Mouse (Mus musculus) CD4-positive helper T cell, adult 2 months (primary cell): ENCODE data around the gene Fah.

Source experiments
- DNase-seq: peaks from one replicate; pipeline ENCODE4 v3.0.0-alpha.2; 2012; ENCODE audit warnings: low read depth, missing footprints, low spot score

The Fah gene

DNA sequence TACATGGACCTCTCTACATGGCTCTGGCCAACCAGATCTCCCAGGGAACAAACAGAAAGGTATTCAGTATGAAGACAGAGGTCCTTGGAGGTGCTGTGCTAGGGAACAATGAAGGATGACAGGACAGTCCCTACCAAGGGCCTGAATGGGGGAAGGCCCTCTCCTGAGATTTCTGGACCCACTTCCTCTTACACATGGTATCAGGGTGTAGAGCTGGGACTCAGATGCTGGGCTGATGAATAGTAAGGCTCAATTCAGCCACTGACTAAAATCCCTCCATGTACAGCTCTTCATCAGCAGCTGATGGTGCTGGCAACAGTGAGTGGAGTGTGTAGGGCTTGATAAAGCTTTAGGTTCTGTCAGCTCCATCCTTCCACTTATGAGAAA, 11.6 kb downstream of the Fah start:
- no peak for DNase-seq

DNA sequence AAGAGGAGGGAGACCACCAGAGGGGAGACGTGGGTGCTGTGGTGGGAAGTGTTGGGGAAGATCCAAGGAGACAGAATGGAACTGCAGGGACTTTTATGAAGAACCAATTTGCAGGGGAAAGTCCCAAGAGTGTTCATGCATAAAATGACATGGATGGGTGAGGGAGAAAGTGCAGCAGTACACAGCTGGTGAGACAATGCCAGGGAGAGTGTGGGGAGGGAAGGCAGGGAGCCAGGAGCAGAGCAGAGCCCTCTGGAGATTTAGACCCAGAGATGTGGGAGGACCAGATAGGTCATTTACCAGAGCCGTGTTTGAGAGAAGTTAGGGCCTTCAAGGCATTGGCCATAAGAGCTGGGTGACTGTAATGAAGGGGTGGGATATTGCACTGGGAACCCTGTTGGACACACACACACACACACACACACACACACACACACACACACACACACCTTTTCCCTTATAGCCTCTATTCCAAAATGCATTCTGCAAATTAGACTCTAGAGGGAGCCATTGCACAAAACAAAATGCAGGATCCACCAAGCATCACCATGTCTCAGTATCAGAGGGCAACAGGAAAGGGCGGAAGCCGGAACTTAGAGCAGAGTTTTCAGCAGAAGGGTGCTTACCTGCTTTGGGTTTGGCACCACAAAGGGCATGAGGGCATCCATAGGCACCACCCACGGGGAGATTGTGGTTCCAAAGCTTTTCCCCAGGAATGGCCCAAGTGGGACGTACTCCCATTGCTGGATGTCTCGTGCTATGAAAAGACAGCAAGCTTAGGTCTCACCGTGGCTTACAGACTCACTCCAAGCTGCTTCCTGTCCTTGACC, 12.2 kb downstream of the Fah start:
- peak; percentile 82 for DNase-seq

DNA sequence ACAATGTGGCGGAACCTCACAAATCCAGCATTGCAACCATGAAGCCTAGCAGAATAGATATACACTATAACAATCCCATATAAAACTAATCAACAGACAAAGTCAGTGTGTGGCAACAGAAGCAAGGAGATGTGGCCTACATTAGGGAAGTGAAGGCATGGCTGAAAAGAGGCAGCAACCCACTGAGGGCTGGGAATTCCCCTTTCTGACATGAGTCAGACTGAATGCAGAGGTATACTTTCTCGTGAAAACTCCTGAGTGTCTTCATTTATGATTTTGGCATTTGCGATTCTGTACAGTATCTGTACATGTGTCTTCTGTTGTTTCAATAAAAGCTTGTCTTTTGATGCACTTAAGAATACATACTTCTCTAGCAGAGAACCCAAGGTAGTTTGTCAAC, 15.2 kb downstream of the Fah start:
- DNase-seq, result no peak

DNA sequence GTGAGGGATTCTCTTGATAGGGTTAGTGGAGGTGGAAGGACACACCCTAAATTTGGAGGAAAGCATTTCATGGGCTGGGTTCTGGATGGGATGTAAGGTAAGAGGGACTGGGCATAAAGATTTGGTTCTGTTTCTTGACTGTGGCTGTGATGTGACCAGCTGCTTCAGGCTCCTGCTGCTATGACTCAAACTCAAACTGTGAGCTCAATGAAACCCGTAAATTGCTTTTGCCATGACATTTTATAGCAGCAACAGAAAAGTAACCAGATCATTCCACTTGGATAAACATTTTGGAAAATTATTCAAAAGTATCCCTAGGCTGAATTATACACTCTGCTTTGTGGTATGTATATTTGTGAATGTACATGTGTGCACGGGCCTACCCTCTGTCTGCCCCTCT, 15.9 kb downstream of the Fah start:
- no peak for DNase-seq

DNA sequence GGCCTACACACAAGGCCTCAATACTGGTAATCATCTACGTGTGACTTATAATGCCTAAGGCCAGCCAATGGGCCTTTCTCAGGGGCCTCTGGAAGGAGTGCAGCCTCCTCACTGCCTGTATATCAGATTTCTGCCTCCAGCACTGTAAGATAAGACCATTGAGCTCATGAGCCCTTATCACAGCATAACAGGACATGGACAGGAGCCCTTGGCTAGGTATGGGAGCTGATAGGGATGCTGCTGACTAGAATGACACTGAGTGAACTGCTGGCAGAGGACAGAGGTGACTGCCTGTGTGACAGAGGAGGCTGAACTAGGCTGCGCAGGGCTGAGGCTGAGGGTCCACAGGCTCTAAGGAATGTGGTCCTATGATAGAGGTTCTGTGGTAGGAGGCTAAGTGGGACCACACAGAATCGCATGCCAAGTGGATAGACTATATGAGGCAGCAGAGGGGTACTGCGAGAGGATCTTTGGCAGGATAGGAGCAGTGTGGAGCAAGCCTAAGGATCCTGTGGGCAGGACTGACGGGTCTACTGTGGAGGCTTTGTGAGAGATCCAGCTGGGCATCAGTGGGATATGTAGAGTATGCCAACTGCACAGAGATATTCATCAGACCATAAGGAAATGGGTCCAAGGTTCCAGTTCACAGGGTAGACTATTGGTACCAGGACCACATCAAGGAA, 19.3 kb downstream of the Fah start:
- no peak for DNase-seq

DNA sequence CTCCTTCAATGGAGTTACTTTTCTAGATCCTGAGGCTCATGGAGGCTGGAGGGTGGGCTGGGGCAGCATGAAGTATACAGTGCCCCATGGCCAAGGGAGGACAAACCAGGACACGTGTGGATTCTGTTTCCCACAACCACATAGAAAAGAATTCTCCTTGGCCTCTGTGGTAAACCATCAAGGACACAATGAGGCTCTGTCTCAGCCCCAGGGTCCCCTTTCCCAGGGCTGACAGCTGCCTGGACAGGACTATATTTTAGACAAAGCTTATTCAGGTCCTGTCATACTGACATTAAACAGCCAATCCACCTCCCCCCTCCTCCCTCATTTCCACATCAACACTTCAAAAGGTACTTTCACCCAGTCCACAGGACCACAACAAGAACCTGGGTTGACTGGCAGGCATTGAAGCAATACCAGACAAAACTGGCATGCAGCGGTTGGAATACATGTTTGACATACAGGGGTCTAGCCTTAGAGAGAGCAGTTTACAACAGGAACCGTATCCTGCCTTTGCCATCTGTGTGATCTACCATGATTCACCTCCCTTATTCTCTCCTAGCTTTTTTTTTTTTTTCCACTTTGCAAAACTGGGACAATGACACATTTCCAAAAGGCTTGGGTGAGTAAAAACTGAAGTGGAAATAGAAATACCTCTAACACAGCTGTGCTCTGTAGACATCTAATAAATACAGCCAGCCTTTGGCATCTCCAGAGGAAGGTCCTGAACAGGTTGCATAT, 20.0 kb downstream of the Fah start:
- DNase-seq, result no peak

DNA sequence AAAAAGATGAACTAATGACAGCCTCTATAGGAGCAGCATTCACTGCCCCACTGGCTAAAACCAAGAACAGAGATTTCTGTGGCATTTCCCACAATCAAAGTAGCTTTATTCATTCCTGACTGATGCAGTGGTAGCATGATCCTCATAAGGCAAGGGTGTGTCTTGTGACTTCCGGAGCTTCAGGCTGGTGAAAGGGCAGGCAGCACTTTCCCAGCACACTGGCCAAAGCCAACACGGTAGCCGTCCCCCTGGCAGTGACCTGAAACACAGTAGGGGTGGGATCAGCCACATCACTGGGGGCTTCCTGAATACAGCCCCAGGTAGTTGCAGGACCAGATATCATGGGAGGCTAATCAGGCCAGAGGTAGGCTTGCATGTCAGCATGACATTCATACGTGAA, 21.4 kb downstream of the Fah start:
- no peak for DNase-seq

DNA sequence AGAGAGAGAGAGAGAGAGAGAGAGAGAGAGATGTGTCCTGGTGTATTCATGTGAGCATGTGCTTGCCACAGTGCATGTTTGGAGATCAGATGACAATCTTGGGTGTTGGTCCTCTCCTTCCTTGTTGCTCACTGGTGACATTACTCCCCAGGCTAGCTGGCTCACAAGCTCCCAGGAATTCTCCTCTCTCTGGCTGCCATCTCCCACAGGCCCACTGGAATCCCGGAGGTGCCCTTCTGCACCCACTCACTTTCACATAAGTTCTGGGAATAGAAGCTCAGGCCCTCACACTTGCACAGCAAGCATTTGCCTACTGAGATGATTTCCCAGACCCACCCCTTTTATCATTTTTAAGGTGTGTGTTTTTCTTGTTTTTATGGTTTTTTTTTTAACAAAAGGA, 26.8 kb downstream of the Fah start:
- no peak for DNase-seq

DNA sequence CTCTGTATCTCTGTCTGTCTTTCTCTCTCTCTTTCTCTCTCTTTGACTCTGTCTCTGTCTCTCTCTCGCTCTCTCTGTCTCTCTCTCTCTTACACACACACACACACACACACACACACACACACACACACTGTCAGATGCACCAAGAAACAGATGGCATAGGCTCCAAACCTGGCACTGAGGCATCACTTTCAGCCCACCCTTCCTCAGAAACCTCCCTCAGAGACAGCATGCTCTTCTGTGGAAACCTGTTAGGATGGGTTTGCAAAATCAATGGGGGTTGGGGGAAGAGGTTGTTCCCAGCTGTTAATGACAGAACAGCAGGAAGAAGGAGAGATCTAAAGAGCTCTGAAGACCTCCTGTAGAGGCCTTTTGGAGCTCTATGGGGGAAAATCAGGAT, 27.7 kb downstream of the Fah start:
- no peak for DNase-seq

DNA sequence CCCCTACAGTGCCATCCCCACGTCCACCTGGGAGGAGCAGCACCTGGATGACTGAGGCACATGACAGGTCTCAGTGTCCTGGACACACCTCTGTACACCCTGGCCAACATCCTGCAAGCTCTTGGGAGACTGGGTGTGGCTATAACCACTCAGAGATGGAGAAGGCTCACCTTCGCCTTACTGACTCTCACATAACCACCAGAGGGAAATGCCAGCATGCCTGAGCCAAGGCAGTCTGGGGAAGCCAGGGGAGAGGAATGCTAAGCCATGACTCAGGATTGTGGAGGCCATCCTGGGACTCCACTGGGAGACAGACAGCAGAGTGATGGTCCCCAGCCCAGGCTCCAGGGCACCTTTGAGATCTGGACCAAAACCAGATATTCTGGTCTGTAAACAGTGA, 29.5 kb downstream of the Fah start:
- DNase-seq, result no peak

DNA sequence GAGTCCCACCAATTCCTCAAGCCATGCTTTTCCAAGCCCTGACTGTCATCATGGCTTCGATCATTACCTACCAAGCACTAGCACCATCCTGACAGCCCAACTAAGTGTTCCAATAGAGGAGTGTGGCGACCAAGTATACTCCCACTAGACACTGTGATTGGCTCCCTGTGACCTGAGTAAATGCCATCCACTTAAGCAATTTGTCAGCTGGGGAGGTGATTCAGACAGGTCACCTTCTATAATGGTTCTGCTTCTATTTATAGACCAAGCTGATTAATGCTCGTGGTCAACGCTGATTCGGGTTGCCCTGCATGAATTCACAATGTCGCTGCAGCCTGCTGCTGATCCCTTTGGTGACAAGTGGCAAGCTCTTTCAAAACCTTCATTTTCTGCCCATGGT, 40.3 kb downstream of the Fah start:
- no peak for DNase-seq

DNA sequence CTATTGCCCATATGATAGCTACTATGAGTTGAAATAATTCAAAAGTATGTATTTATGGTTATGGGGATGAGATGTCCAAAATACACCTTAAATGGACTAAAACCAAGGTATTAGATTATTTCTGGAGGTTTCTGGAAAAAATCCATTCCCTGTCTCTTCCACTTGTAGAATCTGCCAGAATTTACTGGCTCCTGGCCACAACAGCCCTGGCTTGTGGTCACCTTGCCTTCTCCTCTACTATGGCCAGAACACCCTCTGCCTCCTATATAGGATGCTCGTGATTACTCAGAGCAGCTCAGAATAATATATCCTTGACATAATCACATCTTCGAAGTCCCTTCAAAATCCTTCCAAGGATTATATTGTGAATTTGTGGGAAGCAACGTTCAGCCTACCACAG, 42.3 kb downstream of the Fah start:
- no peak for DNase-seq

DNA sequence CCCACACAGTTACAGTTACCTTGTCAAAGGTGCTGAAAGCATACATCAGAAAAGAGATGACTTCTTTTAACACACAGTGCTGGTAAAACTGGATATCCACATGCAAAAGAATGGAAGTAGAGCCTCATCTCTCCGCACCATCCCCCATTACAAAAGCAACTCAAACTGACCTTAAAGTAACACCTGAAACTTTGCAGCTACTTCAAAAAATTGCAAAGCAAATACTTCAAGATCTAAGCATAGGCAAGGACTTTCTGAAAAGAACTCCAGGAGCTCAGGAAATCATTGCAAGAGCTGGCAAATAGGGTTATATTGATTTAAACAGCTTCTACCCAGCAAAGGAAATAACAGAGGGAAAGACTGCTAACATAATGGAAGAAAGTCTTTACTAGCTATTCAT, 46.0 kb downstream of the Fah start:
- DNase-seq, result no peak

DNA sequence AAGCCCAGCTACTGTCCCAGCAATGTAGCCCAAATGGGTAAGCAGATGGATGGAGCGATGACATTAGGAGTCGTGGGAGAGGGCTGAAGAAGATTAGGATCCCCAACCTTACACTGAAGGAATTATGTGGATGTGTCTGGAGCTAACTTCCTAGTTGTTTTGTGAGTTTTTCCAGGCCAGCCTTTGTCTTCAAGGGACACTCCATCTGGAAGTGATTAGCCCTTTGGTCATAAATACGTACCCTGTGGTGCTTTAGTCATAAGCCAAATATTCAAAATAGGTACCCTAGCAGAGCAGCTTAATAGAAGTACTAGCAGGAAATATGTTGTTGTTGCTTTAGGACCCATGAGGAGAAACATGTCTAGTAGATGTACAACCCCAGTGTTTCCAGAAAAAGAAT, 49.2 kb downstream of the Fah start:
- DNase-seq, result no peak

DNA sequence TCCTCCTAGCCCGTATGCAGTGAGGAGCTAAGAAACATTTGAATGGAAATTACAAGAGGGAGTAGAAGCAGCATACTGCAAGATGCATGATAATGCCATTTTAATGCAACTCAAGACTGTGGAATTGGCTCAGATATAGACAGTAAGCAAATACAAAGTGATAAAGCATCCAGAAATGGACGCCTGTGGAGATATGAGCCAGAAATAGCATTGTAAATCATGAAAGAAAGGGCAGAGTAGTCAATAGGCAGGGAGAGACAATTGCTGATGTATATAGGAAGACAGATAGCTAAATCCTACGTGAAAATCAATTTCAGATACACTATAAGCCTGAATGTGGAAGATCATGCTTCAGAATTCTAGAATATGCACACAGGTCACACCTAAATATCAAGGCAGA, 51.2 kb downstream of the Fah start:
- DNase-seq, result no peak

DNA sequence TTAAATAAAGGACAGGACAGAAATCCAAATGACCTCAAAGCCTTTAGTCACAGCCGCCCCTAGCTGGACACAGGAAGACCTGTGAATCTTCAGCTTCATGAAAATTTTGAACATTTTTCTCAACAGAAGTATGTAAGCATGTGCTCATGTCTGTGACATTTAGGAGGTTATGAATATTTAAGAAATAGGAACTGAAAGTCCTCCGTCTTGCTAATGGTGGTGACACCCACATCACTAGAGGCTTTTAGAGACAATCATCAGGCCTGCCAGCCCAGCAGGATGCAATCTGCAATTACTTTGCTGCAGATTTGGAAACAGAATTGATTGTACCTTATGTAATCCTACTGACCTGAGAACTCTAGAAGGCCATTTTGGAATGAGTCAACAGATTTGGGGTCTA, 55.0 kb downstream of the Fah start:
- no peak for DNase-seq

DNA sequence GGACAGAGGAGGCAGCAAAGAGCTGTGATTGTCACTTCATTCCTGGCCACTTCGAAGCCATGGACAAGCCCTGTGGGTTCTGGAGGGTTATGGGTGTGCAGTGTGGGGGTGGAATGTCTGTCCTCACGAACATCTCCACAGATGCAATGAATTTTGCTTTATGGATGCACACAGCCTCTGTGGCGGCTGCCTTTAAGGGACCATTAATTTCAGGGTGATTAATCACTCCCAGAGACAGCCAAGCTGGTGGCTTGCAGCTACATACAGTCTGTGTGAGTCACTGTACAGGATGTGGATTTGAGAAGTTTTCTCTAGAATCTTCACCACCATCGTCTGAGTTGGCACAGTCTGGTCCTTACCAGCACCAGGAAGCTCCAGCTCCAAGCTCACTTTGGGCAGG, 59.9 kb downstream of the Fah start:
- no peak for DNase-seq

DNA sequence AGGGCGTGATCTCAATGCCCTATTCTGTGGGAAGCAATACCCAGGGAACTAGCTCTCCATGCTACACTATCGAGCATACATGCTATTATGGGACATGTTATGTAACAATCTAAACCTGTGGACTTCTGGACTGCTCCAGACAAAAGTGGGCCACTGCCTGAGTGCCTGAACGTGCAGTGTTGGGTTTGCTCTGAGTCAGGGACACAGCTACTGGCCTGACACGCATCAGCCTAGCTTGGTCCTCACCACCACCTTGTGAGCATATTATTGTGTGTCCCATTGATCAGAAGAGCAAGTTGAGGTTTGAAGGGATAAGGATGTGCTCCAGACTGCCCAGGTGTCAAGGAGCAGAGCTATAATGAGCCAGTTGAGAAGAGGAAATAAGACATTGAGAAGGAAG, 61.6 kb downstream of the Fah start:
- DNase-seq, result no peak
